Mouse (Mus musculus) heart, postnatal 0 days (tissue): ENCODE results near the gene Ncam2. TPM values are rescaled to one million over a fixed set of nuclear protein-coding genes. Genes with fewer than 3 reads are reported as not detected.
A peak's percentile ranks its signal among the peaks of the same experiment; 100 is the strongest.

Source experiments
- ATAC-seq: fragments of 200-750 bp; cut with Nextera tagmentation; 2 replicates; pipeline ENCODE4 v1.8.0; 2017; ENCODE audit warnings: low read depth, moderate number of reproducible peaks, moderate library complexity; ENCODE audit not compliant: insufficient read depth
- DNase-seq: peaks from one replicate; pipeline ENCODE4 v3.0.0-alpha.2; 2016; ENCODE audit warnings: low spot score
- H3K27ac ChIP-seq: fragments of 300-500 bp; sonication (generic); 2 replicates; pipeline ENCODE4 v1.5.1; 2014; ENCODE audit warnings: low read depth, mild to moderate bottlenecking
- H3K27me3 ChIP-seq: fragments of 300-500 bp; sonication (generic); 2 replicates; pipeline ENCODE4 v1.6.1; 2014; ENCODE audit warnings: low read length, mixed read lengths; ENCODE audit not compliant: control insufficient read depth, insufficient read depth
- H3K36me3 ChIP-seq: fragments of 300-500 bp; sonication (generic); replicated peaks from 2 replicates; pipeline ENCODE4 v1.6.1; 2014; ENCODE audit warnings: low read length, mixed read lengths; ENCODE audit not compliant: control insufficient read depth, insufficient read depth
- H3K4me1 ChIP-seq: fragments of 300-500 bp; sonication (generic); 2 replicates; pipeline ENCODE4 v1.6.1; 2014; ENCODE audit warnings: antibody characterized with exemption; ENCODE audit not compliant: control insufficient read depth, insufficient read depth
- H3K4me2 ChIP-seq: fragments of 300-500 bp; sonication (generic); 2 replicates; pipeline ENCODE4 v1.6.1; 2014; ENCODE audit warnings: low read depth, mild to moderate bottlenecking, low read length, moderate library complexity
- H3K4me3 ChIP-seq: fragments of 300-500 bp; sonication (generic); 2 replicates; pipeline ENCODE4 v1.5.1; 2014; ENCODE audit warnings: low read depth, low read length
- H3K9ac ChIP-seq: fragments of 300-500 bp; sonication (generic); replicated peaks from 2 replicates; pipeline ENCODE4 v1.6.1; 2014; ENCODE audit warnings: low read depth, low read length, mixed read lengths
- H3K9me3 ChIP-seq: fragments of 300-500 bp; sonication (generic); replicated peaks from 2 replicates; pipeline ENCODE4 v1.6.1; 2016; ENCODE audit warnings: low read length; ENCODE audit not compliant: control insufficient read depth
- CTCF ChIP-seq: IDR thresholded peaks from 2 replicates; pipeline ENCODE4 v1.5.1; 2016; ENCODE audit warnings: antibody characterized with exemption, control low read depth, low read depth
- EP300 ChIP-seq: IDR thresholded peaks from 2 replicates; pipeline ENCODE4 v1.6.1; 2016; ENCODE audit warnings: antibody characterized with exemption, low read depth
- WGBS: fragments of 180-500 bp; shearing (Covaris S2); extraction: QIAGEN DNeasy Blood & Tissue Kit; methylation state at CpG from one replicate; pipeline ENCODE4 v1.1.7; 2014; 5-methylcytosine and 5-hydroxymethylcytosine counted together
- polyA plus RNA-seq: library from polyadenylated mRNA; unstranded; fragments of >200 nt; fragmentation: Nextera tagmentation; extraction: Ambion mirVana; gene quantifications from 2 replicates; pipeline ENCODE4 v1.2.1, GENCODE M21; 2015
- total RNA-seq: library from RNA; depleted of rRNA; stranded (reverse); fragments of >200 nt; gene quantifications from 2 replicates; pipeline ENCODE4 v1.2.3, GENCODE M21; 2014; ENCODE audit warnings: low replicate concordance

Ncam2 gene
- total and polyA plus RNA-seq, 2 experiments from 2014 or later, result 0.04 TPM; not detected in 1

DNA sequence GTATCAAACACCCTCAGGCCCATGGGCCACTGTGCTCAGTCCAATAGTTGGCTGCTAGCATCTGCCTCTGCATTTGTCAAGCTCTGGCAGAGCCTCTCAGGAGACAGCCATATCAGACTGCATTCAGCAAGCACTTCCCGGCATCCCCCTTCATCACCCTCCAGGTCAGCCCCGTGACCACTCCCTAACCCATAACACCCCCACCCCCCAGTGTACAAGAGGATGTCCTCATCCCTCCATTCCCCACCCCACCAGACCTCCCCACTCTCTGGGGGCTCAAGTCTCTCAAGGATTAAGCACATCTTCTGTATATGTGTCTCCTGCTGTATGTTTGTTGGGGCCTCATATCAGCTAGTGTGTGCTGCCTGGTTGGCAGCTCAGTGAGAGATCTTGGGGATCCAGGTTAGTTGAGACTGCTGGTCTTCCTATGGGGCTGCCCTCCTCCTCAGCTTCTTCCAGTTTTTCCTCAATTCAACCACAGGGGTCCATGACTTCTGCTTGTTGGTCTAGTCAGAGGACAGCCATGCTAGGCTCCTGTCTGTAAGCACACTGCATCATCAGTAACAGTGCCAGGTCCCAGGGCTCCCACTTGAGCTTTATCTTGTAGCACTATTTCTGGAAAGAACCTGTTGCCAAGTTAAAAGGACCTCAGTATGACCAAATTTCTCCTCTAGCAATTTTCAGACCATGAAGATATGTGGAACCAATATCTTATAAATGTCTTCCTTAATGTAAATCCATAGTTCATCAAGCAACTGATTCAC is 73.3 kb downstream of the Ncam2 start:
- TF ChIP-seq CTCF (no peak), EP300 (no peak)
- no peaks in the 10 kb centered on the region for H3K9me3 ChIP-seq
- no peak overlapping the region for H3K4me3 ChIP-seq
- WGBS, result 54% methylated on average over 2 of the region's 2 CpGs
- H3K4me1 ChIP-seq, result peaks cover 4% of the 10 kb centered on the region; the same call in 1 of the 2 replicates
- no peak overlapping the region for H3K4me2 ChIP-seq
- H3K36me3 ChIP-seq, result no peaks in the 10 kb centered on the region
- peak; percentile 78 for ATAC-seq
- H3K27me3 ChIP-seq, result no peaks in the 10 kb centered on the region
- peak; percentile 30 for DNase-seq
- no peak overlapping the region for H3K9ac ChIP-seq
- peak overlapping the region; percentile 62 for H3K27ac ChIP-seq

DNA sequence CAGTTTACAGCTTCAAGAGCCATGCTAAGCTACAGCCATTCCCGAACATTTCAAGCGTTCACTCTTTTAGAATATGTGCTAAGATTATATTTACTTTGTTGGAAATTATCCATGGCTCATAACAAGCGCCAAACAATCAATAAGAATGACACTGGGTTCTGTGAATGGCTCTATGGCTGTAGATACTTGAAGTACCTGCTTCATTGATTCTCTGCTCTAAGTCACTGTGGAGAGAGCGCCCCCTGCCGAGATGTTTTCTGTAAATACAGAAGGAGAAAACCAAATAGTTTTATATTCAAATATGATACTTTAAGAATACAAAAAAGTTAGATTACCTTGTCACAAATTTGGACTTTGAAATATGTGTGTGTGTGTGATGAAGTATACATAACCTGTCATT is 83.7 kb downstream of the Ncam2 start:
- Histone ChIP-seq H3K36me3 (no peaks in the 10 kb centered on the region), H3K4me3 (no peak overlapping the region), H3K9me3 (no peaks in the 10 kb centered on the region), H3K27me3 (no peaks in the 10 kb centered on the region), H3K9ac (no peak overlapping the region), H3K4me2 (no peak overlapping the region), H3K27ac (no peak overlapping the region), H3K4me1 (no peaks in the 10 kb centered on the region)
- WGBS, result 34% methylated on average over 5 of the region's 5 CpGs
- TF ChIP-seq EP300 (no peak), CTCF (peak; percentile 58)
- ATAC-seq (no peak), DNase-seq (peak; percentile 16)

- TF ChIP-seq CTCF (no peak), EP300 (no peak)
- no peak overlapping the region for H3K4me3 ChIP-seq
- DNase-seq (no peak), ATAC-seq (no peak)
- no peaks in the 10 kb centered on the region for H3K4me1 ChIP-seq
- H3K27ac ChIP-seq, result no peak overlapping the region
- H3K36me3 ChIP-seq, result no peaks in the 10 kb centered on the region
- H3K27me3 ChIP-seq, result no peaks in the 10 kb centered on the region
- WGBS, result 65% methylated on average over 7 of the region's 7 CpGs
- no peak overlapping the region for H3K4me2 ChIP-seq
- no peaks in the 10 kb centered on the region for H3K9me3 ChIP-seq
- no peak overlapping the region for H3K9ac ChIP-seq
These were observed 84.7 kb downstream of the Ncam2 start for GRCm38 (mm10) chr16:81284859-81285837.

DNA sequence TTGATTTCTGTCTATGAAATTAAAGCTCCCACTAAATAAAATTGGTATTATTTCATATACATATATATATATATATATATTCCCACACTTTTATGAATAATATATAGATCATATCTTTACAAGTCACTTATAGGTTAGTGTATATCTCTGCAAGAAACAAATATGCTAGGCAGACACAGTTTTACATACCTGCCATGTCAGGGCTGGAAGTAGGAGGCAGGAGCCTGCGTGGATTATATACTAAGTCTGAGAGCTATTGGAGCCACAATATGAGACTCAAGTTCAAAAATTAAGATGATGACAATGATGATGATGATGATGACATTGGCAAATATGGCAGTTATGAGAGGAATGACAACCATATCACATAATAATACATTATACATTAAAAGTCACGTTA is 85.4 kb downstream of the Ncam2 start:
- TF ChIP-seq CTCF, result no peak
- no peaks in the 10 kb centered on the region for H3K9me3 ChIP-seq
- no peak for ATAC-seq

GRCm38 (mm10) chr16:81303806-81304205 is 103.3 kb downstream of the Ncam2 start:
- no peaks in the 10 kb centered on the region for H3K4me1 ChIP-seq
- no peaks in the 10 kb centered on the region for H3K36me3 ChIP-seq
- H3K4me3 ChIP-seq, result no peak overlapping the region
- ATAC-seq (no peak), DNase-seq (no peak)
- TF ChIP-seq EP300, result no peak
- no peak for TF ChIP-seq CTCF
- no peak overlapping the region for H3K4me2 ChIP-seq
- no peaks in the 10 kb centered on the region for H3K9me3 ChIP-seq
- WGBS, result 37% methylated on average over 2 of the region's 2 CpGs
- H3K27ac ChIP-seq, result no peak overlapping the region
- no peak overlapping the region for H3K9ac ChIP-seq
- no peaks in the 10 kb centered on the region for H3K27me3 ChIP-seq

More for the DNA sequence above, 85.4 kb downstream of the Ncam2 start:
- Histone ChIP-seq H3K27me3 (no peaks in the 10 kb centered on the region), H3K4me1 (no peaks in the 10 kb centered on the region), H3K36me3 (no peaks in the 10 kb centered on the region), H3K4me2 (no peak overlapping the region), H3K27ac (no peak overlapping the region), H3K4me3 (no peak overlapping the region), H3K9ac (no peak overlapping the region)
- WGBS, result 78% methylated on average over 2 of the region's 2 CpGs
- no peak for DNase-seq
